In genomic region chr11:103236431-103236830, GRCm38 (mm10) we compare ENCODE assay signal across 28 mouse cellular contexts. TPM values are rescaled to one million over a fixed set of nuclear protein-coding genes. Genes with fewer than 3 reads are reported as not detected.
DNase-seq lines count a peak whose midpoint lies in the region; ATAC-seq and TF ChIP-seq lines count a peak whose summit lies in the region.
"Had no signal": no experiment of that assay in that cellular context is flagged by ENCODE, and none has a peak within 500 bp of the region (broad histone marks: within the 10 kb centered on the region; RNA-seq: fewer than 3 reads in every experiment).

No protein-coding gene starts in this region.

- 0 out of 2 replicates have a peak overlapping the region, but pooled peaks have one; percentile 0 for H3K27ac ChIP-seq in heart, embryonic 10.5 days
- H3K27ac ChIP-seq in kidney, adult 2 months (ENCODE audit: insufficient read depth, low read depth, low read length) = peak overlapping the region; percentile 22; the same call in 1 of the 2 replicates
- H3K27ac ChIP-seq in stomach, embryonic 14.5 days (ENCODE audit: low read length) = 0 out of 2 replicates have a peak overlapping the region, but pooled peaks have one; percentile 18
- H3K27ac ChIP-seq in stomach, postnatal 0 days (replicated peaks) = no peak overlapping the region
- no peak overlapping the region for H3K27ac ChIP-seq in liver, embryonic 12.5 days
- H3K27ac ChIP-seq: embryonic facial prominence, embryonic 12.5 days; forebrain, embryonic 13.5 days; forebrain, embryonic 15.5 days had no signal

- H3K4me2 ChIP-seq in stomach, embryonic 14.5 days (replicated peaks; ENCODE audit: low read depth, low read length) = no peak overlapping the region
- no peak overlapping the region for H3K4me2 ChIP-seq in stomach, postnatal 0 days (replicated peaks; ENCODE audit: low read depth)
- H3K4me2 ChIP-seq in myocyte (ENCODE audit: low read depth) = peak overlapping the region; percentile 22
- no peak overlapping the region for H3K4me2 ChIP-seq in liver, embryonic 12.5 days
- H3K4me2 ChIP-seq: embryonic facial prominence, embryonic 12.5 days; forebrain, embryonic 13.5 days; forebrain, embryonic 15.5 days had no signal

- H3K9ac ChIP-seq in stomach, embryonic 14.5 days (replicated peaks; ENCODE audit: low read depth, low read length) = no peak overlapping the region
- H3K9ac ChIP-seq in stomach, postnatal 0 days (ENCODE audit: low read length) = no peak overlapping the region
- no peak overlapping the region for H3K9ac ChIP-seq in liver, embryonic 12.5 days
- H3K9ac ChIP-seq: embryonic facial prominence, embryonic 12.5 days; forebrain, embryonic 13.5 days; forebrain, embryonic 15.5 days had no signal

- no peaks in the 10 kb centered on the region for H3K79me2 ChIP-seq in myocyte (ENCODE audit: control insufficient read depth, insufficient read depth)

- no peak overlapping the region for H3K4me3 ChIP-seq in heart, embryonic 10.5 days
- no peak overlapping the region for H3K4me3 ChIP-seq in kidney, adult 2 months (ENCODE audit: insufficient read depth, low read depth, low read length)
- no peak overlapping the region for H3K4me3 ChIP-seq in stomach, embryonic 14.5 days (ENCODE audit: low read depth, low read length)
- H3K4me3 ChIP-seq in stomach, postnatal 0 days (ENCODE audit: low read depth, low read length) = no peak overlapping the region
- no peak overlapping the region for H3K4me3 ChIP-seq in myocyte
- no peak overlapping the region for H3K4me3 ChIP-seq in liver, embryonic 12.5 days
- H3K4me3 ChIP-seq: embryonic facial prominence, embryonic 12.5 days; forebrain, embryonic 13.5 days; forebrain, embryonic 15.5 days had no signal

- no peak for TF ChIP-seq CTCF in kidney, adult 2 months (conservative IDR thresholded peaks at IDR 0.05; ENCODE audit: insufficient read depth, insufficient read length, low read depth, low read length)
- TF ChIP-seq CTCF in stomach, postnatal 0 days (IDR thresholded peaks at IDR 0.05; ENCODE audit: low read depth) = no peak

- no peak overlapping the region for H3ac ChIP-seq in myocyte (ENCODE audit: control insufficient read depth, insufficient read length)

- no peak for TF ChIP-seq EP300 in stomach, postnatal 0 days (optimal IDR thresholded peaks at IDR 0.05)

- ATAC-seq in stomach, embryonic 14.5 days (ENCODE audit: insufficient number of reproducible peaks, insufficient read depth, low FRiP score, low read depth) = no peak
- no peak for ATAC-seq in stomach, postnatal 0 days (ENCODE audit: low FRiP score, low TSS enrichment)
- no peak for ATAC-seq in liver, embryonic 12.5 days
- ATAC-seq: forebrain, embryonic 13.5 days; forebrain, embryonic 15.5 days had no signal

- H3K36me3 ChIP-seq in heart, embryonic 10.5 days = peaks cover 28% of the 10 kb centered on the region
- peaks cover 2% of the 10 kb centered on the region; the same call in 1 of the 2 replicates for H3K36me3 ChIP-seq in kidney, adult 2 months (ENCODE audit: control insufficient read depth, insufficient read depth, low read length)
- peaks cover 21% of the 10 kb centered on the region for H3K36me3 ChIP-seq in stomach, embryonic 14.5 days (ENCODE audit: control insufficient read depth, insufficient read depth, low read length)
- H3K36me3 ChIP-seq in stomach, postnatal 0 days (ENCODE audit: control insufficient read depth, insufficient read depth, low read length) = peaks cover 26% of the 10 kb centered on the region
- peaks cover 30% of the 10 kb centered on the region for H3K36me3 ChIP-seq in myocyte (ENCODE audit: control insufficient read depth, insufficient read depth)
- peaks cover 20% of the 10 kb centered on the region for H3K36me3 ChIP-seq in liver, embryonic 12.5 days

- DNase-seq in heart, embryonic 10.5 days (ENCODE audit: low spot score) = no peak
- no peak for DNase-seq in heart, postnatal 4 days
- no peak for DNase-seq in kidney, adult 2 months
- no peak for DNase-seq in kidney, adult 8-10 months
- no peak for DNase-seq in stomach, postnatal 0 days (ENCODE audit: low spot score)
- DNase-seq: adrenal gland, adult 2 months; adrenal gland, postnatal 10 days; adrenal gland, postnatal 25 days; cerebellum, adult 11 months; cerebellum, adult 18-20 months; cerebellum, adult 8-10 months; cerebellum, adult 9-11 months; cerebellum, postnatal 14 days; cerebellum, postnatal 36 days; embryo, embryonic 11 days had no signal

- no peaks in the 10 kb centered on the region for H3K27me3 ChIP-seq in heart, embryonic 10.5 days (ENCODE audit: insufficient read depth, poor library complexity, severe bottlenecking)
- no peaks in the 10 kb centered on the region for H3K27me3 ChIP-seq in kidney, adult 2 months (replicated peaks; ENCODE audit: control insufficient read depth, insufficient read depth, low read length)
- no peaks in the 10 kb centered on the region for H3K27me3 ChIP-seq in stomach, embryonic 14.5 days (ENCODE audit: control insufficient read depth, insufficient read depth, low read length)
- no peaks in the 10 kb centered on the region for H3K27me3 ChIP-seq in stomach, postnatal 0 days (ENCODE audit: control insufficient read depth, insufficient read depth, low read length)
- no peaks in the 10 kb centered on the region for H3K27me3 ChIP-seq in myocyte (ENCODE audit: control insufficient read depth, insufficient read depth, insufficient read length)
- H3K27me3 ChIP-seq in liver, embryonic 12.5 days (replicated peaks) = no peaks in the 10 kb centered on the region
- H3K27me3 ChIP-seq: embryonic facial prominence, embryonic 12.5 days; forebrain, embryonic 13.5 days; forebrain, embryonic 15.5 days had no signal

- 81% methylated on average over 6 of the region's 6 CpGs for WGBS in heart, embryonic 10.5 days
- 75% methylated on average over 6 of the region's 6 CpGs for WGBS in kidney, adult 2 months
- 73% methylated on average over 6 of the region's 6 CpGs for WGBS in stomach, embryonic 14.5 days
- WGBS in stomach, postnatal 0 days = 74% methylated on average over 6 of the region's 6 CpGs
- 74% methylated on average over 6 of the region's 6 CpGs for whole genome bisulfite sequencing in liver, embryonic 12.5 days (ENCODE audit: insufficient replicate concordance)

- H3K9me3 ChIP-seq in heart, embryonic 10.5 days = no peaks in the 10 kb centered on the region
- no peaks in the 10 kb centered on the region for H3K9me3 ChIP-seq in stomach, embryonic 14.5 days (ENCODE audit: control insufficient read depth, low read depth, low read length)
- H3K9me3 ChIP-seq in stomach, postnatal 0 days (ENCODE audit: control insufficient read depth, low read length) = no peaks in the 10 kb centered on the region
- no peaks in the 10 kb centered on the region for H3K9me3 ChIP-seq in liver, embryonic 12.5 days (replicated peaks)
- H3K9me3 ChIP-seq: embryonic facial prominence, embryonic 12.5 days; forebrain, embryonic 13.5 days; forebrain, embryonic 15.5 days had no signal

- H3K4me1 ChIP-seq in heart, embryonic 10.5 days = peaks cover 14% of the 10 kb centered on the region
- H3K4me1 ChIP-seq in kidney, adult 2 months (ENCODE audit: control insufficient read depth, insufficient read depth, low read length) = peaks cover 7% of the 10 kb centered on the region; the same call in 1 of the 2 replicates
- peaks cover 11% of the 10 kb centered on the region; the same call in 1 of the 2 replicates for H3K4me1 ChIP-seq in stomach, embryonic 14.5 days (ENCODE audit: control insufficient read depth, insufficient read depth, low read length)
- H3K4me1 ChIP-seq in stomach, postnatal 0 days (replicated peaks; ENCODE audit: control insufficient read depth, insufficient read depth) = 0 out of 2 replicates have a peak, but pooled peaks cover 2% of the 10 kb centered on the region
- peaks cover 6% of the 10 kb centered on the region for H3K4me1 ChIP-seq in liver, embryonic 12.5 days

- TF ChIP-seq POLR2A in kidney, adult 2 months (IDR thresholded peaks at IDR 0.05; ENCODE audit: low read depth, low read length) = no peak
- TF ChIP-seq POLR2A in myocyte (IDR thresholded peaks at IDR 0.05; ENCODE audit: insufficient read length, low read depth) = no peak

TF ChIP-seq in myocyte, 11 proteins besides CTCF, POLR2A, EP300 and RAD21 (continues in another document):
- TF ChIP-seq SRF (IDR thresholded peaks at IDR 0.05; ENCODE audit: control insufficient read depth, insufficient read length, low read depth) = no peak
- TF ChIP-seq E2F4 (IDR thresholded peaks at IDR 0.05; ENCODE audit: insufficient read depth) = no peak
- no peak for TF ChIP-seq REST (IDR thresholded peaks at IDR 0.05; ENCODE audit: insufficient read depth, insufficient read length)
- no peak for TF ChIP-seq USF1 (IDR thresholded peaks at IDR 0.05; ENCODE audit: low read depth)
- no peak for TF ChIP-seq TCF3 (IDR thresholded peaks at IDR 0.05; ENCODE audit: insufficient read length, low read depth)
- no peak for TF ChIP-seq POLR2AphosphoS2 (IDR thresholded peaks at IDR 0.05; ENCODE audit: insufficient read length, low read depth)
- TF ChIP-seq MAX (IDR thresholded peaks at IDR 0.05; ENCODE audit: low read depth) = no peak

RNA-seq across cellular contexts. Expression of gene Spata32, which starts 18.2 kb away (rescaled TPM):
- not detected in 2 replicates for polyA plus RNA-seq in heart, embryonic 10.5 days (2016; fragmentation: Nextera tagmentation; extraction: Ambion mirVana)
- not detected for total RNA-seq in heart, postnatal 4 days (2021)
- not detected in 2 replicates for polyA plus RNA-seq in kidney, adult 2 months (2012; rRNA removed)
- polyA plus RNA-seq in stomach, embryonic 14.5 days (2014; fragmentation: Nextera tagmentation; extraction: Ambion mirVana) = not detected in 2 replicates
- polyA plus RNA-seq in stomach, postnatal 0 days (2015; fragmentation: Nextera tagmentation; extraction: Ambion mirVana) = not detected in 2 replicates
- polyA plus RNA-seq in myocyte (2012; fragmentation: generic; extraction: Trizol) = 0.04 TPM
- not detected in 2 replicates for polyA plus RNA-seq in liver, embryonic 12.5 days (2016; fragmentation: Nextera tagmentation; extraction: Ambion mirVana)
- total RNA-seq: adrenal gland, adult 2 months; adrenal gland, postnatal 10 days; adrenal gland, postnatal 25 days; adrenal gland, postnatal 4 days; ES-E14; MEL had no signal
- polyA plus RNA-seq: adrenal gland, adult 2 months; C2C12; embryonic facial prominence, embryonic 12.5 days; embryonic facial prominence, embryonic 14.5 days; forebrain, embryonic 11.5 days; forebrain, embryonic 13.5 days had no signal

RNA-seq across cellular contexts. Expression of gene 1700023F06Rik, which starts 28.1 kb away (rescaled TPM):
- polyA plus RNA-seq in heart, embryonic 10.5 days (2016; fragmentation: Nextera tagmentation; extraction: Ambion mirVana) = 0.35 TPM in 1 of 2 replicates, not detected in the other
- not detected for total RNA-seq in heart, postnatal 4 days (2021)
- polyA plus RNA-seq in kidney, adult 2 months (2012; rRNA removed) = 0.09 and 0.22 TPM in 2 replicates
- polyA plus RNA-seq in stomach, embryonic 14.5 days (2014; fragmentation: Nextera tagmentation; extraction: Ambion mirVana) = 1.5 and 1.8 TPM in 2 replicates
- 1.0 and 1.7 TPM in 2 replicates for polyA plus RNA-seq in stomach, postnatal 0 days (2015; fragmentation: Nextera tagmentation; extraction: Ambion mirVana)
- not detected for polyA plus RNA-seq in myocyte (2012; fragmentation: generic; extraction: Trizol)
- 0.11 TPM in 1 of 2 replicates, not detected in the other for polyA plus RNA-seq in liver, embryonic 12.5 days (2016; fragmentation: Nextera tagmentation; extraction: Ambion mirVana)
- total RNA-seq: adrenal gland, postnatal 25 days; common myeloid progenitor, adult 5-6 weeks; ES-E14; MEL had no signal

RNA-seq across cellular contexts. Expression of gene Map3k14, which starts 30.8 kb away (rescaled TPM):
- polyA plus RNA-seq in heart, embryonic 10.5 days (2016; fragmentation: Nextera tagmentation; extraction: Ambion mirVana) = 1.7 and 2.1 TPM in 2 replicates
- 1 to 10 TPM; 2.7 to 3.4 TPM for total RNA-seq in heart, postnatal 4 days (2021)
- 8.0 and 8.6 TPM in 2 replicates for polyA plus RNA-seq in kidney, adult 2 months (2012; rRNA removed)
- polyA plus RNA-seq in stomach, embryonic 14.5 days (2014; fragmentation: Nextera tagmentation; extraction: Ambion mirVana) = 5.6 and 6.0 TPM in 2 replicates
- 1.6 TPM in 2 replicates for polyA plus RNA-seq in stomach, postnatal 0 days (2015; fragmentation: Nextera tagmentation; extraction: Ambion mirVana)
- polyA plus RNA-seq in myocyte (2012; fragmentation: generic; extraction: Trizol) = 12.9 TPM
- polyA plus RNA-seq in liver, embryonic 12.5 days (2016; fragmentation: Nextera tagmentation; extraction: Ambion mirVana) = 0.84 and 0.93 TPM in 2 replicates

Comparison
In these comparisons a context has a peak if more than half of its experiments do, and no peak if none do; other contexts are left out.
1. H3K27ac ChIP-seq: peak in heart, embryonic 10.5 days (single experiment), kidney, adult 2 months (single experiment) and stomach, embryonic 14.5 days (single experiment); none in stomach, postnatal 0 days (single experiment) and liver, embryonic 12.5 days (single experiment).